Mouse (Mus musculus): Measurements from ENCODE around the gene Ptpn7.

DNA sequence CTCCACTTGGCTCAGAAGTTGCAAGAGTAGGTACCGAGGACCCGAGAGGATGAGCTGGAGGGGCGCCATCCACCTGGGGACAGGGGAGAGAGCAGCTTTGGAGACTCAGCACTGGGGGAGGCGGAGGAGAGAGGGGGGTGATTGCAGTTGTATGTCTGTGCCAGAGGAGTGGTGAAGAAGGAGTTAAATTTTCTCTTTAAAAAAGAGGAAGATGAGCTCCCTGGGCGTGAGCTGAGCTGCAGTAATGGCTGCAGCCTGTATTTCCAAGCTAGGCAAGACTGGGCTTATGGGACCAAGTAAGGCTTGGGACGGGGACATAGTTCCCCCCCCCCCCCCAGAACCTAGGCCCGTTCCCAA lies 15.2 kb downstream of the Ptpn7 start:
- TF ChIP-seq CTCF (IDR thresholded peaks at IDR 0.05; ENCODE audit: extremely low read depth, insufficient read length, insufficient replicate concordance, low read depth, low read length) (no peak), POLR2A (IDR thresholded peaks at IDR 0.05; ENCODE audit: low read depth, low read length) (no peak)

Measured in small intestine, adult 2 months (tissue).